Mouse (Mus musculus): ENCODE results near the gene Srpk1.
A peak's percentile ranks its signal among the peaks of the same experiment; 100 is the strongest.
"Not testable (repeated sequence)": the region's sequence is repeated elsewhere in the genome, so short reads cannot be mapped to it uniquely, and the experiment has no call there.

Srpk1 gene

GRCm38 (mm10) chr17:28556635-28557396, 65.7 kb downstream of the Srpk1 start:
- peak; percentile 65 for DNase-seq (ENCODE audit: low spot score)

DNA sequence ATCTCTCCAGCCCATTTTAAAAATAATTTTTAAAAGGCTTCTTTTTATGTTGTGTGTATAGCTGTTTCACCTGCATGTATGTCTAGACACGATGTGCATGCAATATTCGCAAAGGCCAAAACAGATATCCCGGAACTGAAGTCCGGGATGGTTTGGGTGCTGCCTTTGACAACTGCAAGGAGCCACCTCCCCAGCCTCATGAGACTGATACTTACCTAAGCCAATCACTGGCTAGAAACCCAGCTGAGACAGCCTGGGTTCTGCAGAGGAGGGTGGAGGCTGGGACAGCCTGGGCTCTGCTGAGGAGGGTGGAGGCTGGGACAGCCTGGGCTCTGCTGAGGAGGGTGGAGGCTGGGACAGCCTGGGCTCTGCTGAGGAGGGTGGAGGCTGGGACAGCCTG, 68.5 kb downstream of the Srpk1 start:
- not testable (repeated sequence) for DNase-seq (ENCODE audit: low spot score)

DNA sequence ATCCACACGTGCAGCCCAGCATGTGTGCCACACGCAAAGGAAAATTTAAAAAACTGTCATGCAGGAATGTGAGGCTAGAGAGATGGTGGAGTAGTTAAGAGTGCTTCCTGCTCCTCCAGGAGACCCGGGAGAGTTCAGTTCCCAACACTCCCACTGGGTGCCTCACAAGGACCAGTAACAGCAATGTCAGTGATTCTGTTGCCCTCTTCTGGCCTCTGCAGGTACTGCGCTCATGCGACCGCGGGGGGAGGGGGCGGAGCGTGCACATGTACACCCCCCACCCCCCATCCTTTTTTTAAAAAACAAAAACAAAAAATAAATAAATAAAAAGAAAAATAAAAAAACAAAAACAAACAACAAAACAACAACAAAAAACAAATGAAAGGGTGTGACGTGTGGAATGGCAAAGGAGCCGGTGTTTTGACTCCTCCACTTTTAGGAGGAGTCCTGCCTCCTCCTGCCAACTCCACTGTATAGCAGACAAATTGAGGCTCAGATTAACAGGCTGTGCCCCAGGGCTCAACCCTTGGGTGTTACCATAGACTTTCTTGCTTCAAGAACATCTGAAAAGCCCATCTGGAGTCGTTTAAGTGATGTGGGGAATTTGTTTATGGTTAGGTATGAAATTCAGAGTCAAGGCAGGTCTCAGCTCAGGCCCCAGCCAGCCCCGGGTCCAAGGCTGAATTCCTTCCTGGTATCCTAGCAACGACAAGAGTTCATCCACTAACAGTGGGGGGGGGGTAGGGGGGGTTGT, 69.3 kb downstream of the Srpk1 start:
- peak; percentile 83 for DNase-seq (ENCODE audit: low spot score)

- no peak for DNase-seq (ENCODE audit: low spot score)
Observed at GRCm38 (mm10) chr17:28549111-28549510, 73.4 kb downstream of the Srpk1 start, which contains the start of gene Clpsl2. Gene Clpsl2, plus strand, starts transcription at chr17:28549411.

GRCm38 (mm10) chr17:28548550-28548949, 74.0 kb downstream of the Srpk1 start:
- DNase-seq (ENCODE audit: low spot score) = no peak

GRCm38 (mm10) chr17:28546925-28547324, 75.6 kb downstream of the Srpk1 start:
- DNase-seq (ENCODE audit: low spot score) = no peak

- DNase-seq (ENCODE audit: low spot score) = no peak
Observed at GRCm38 (mm10) chr17:28537881-28538280, 84.6 kb downstream of the Srpk1 start.
